Mouse (Mus musculus) fat pad, adult 2 months (tissue): ENCODE measurements around the gene Heatr9.
"Not testable (repeated sequence)": the region's sequence is repeated elsewhere in the genome, so short reads cannot be mapped to it uniquely, and the experiment has no call there.

Experiments
- DNase-seq: peaks from one replicate; pipeline ENCODE4 v3.0.0-alpha.2; 2011; ENCODE audit warnings: low read depth, low spot score; ENCODE audit errors: extremely low read depth

The Heatr9 gene

DNA sequence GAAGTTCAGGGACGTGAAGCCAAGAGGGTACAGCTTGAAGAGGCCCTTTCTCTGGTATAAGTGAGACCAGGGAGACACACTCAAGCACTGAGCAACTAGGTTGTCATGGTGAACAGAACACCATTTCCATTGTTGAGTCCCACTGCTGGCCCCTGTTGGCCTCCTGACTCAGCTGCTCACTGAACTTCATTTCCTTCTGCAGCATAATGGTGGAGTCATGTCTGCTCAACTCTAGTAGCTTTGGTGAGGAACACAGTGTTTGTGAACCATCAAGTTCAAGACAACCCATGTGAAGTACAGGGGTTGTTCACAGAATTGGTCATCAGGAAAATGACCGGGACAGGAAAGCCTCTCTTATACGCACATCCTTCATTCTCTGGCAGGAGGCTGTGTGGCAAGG is at the start of gene Heatr9:
TSS of gene Heatr9 (minus strand) at position 101 of the 400 bp plus-strand sequence.
- DNase-seq, result no peak

DNA sequence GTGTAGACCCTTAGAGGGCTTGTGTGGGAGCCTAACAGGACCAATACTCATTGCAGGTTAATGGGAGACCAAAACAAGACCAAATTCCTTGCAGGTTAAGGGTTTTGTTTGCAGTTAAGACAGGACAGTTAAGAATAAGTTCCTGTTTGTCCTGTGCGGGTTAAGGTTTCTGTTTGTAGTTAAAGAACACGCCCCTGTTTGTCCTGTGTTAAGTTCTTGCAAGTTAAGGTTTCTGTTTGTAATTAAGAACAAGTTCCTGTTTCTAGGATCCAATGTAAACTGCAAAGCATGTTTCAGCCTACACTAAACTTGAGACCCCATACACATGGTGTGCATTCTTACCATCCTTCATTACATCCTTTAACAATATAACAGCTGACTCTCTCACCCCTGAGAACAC is 48.2 kb upstream of the Heatr9 start:
- DNase-seq, result no peak

DNA sequence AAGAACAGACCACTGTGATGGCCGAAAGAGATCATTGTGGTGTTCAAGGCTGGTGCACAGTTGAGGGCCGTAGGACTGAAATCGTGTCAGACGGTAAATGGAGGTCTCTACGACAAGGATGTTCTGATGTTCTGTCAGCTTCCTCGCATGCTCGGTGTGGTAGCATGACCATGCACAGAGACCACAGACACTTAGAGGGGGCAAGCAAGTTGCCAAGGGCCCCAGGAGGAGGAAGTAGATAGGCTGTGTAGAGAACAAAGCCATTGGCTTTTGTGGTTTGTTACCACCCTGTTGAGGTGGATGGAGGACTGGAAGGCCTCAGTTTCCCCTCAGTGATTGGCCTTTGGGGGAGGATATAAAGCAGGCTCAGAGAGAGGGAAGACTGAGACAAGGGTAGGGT is 47.3 kb upstream of the Heatr9 start:
- DNase-seq, result no peak

DNA sequence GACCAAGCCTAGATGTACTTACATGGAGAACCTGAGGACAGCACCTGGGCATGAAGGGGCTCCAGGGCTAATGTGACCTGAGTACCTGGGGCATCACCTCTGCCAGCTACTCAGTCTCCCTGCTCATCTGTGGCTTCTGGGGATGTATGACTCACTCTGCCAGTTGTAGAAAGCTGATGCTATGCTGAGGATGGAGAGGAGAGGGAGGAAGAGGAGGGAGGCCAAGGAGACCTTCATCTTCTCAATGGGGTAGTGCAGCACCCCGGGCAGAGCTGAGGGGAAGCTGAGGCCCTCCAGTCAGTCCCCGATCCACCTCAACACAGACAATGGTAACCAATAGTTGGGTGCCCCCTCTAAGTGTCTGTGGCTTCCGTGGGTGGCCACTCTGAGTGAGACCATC is 46.8 kb upstream of the Heatr9 start:
- DNase-seq, result no peak

GRCm38 (mm10) chr11:83568061-83568460 is 46.1 kb upstream of the Heatr9 start:
- no peak for DNase-seq

GRCm38 (mm10) chr11:83567311-83567710 is 45.3 kb upstream of the Heatr9 start:
- no peak for DNase-seq

DNA sequence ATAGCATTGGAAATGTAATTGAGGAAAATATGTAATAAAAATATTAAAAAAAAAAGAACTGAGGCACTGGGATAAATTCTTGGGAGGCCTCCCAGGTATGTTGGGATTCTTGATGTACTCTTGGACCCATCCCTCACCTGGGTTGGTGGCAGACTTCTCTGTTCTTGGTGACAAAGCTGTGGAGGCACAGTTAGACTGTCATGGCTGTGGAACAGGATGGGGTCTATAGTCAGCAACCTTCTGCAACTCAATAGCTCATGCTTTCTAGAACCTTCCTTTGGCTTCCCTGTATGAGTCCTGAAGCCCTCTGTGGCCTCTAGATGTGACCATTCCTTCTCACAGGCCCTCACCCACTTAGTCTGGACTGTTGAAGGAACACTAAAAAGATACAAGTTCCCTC is 44.6 kb upstream of the Heatr9 start:
- DNase-seq, result no peak

- DNase-seq, result no peak
These were observed 41.8 kb upstream of the Heatr9 start for GRCm38 (mm10) chr11:83563754-83564153.

DNA sequence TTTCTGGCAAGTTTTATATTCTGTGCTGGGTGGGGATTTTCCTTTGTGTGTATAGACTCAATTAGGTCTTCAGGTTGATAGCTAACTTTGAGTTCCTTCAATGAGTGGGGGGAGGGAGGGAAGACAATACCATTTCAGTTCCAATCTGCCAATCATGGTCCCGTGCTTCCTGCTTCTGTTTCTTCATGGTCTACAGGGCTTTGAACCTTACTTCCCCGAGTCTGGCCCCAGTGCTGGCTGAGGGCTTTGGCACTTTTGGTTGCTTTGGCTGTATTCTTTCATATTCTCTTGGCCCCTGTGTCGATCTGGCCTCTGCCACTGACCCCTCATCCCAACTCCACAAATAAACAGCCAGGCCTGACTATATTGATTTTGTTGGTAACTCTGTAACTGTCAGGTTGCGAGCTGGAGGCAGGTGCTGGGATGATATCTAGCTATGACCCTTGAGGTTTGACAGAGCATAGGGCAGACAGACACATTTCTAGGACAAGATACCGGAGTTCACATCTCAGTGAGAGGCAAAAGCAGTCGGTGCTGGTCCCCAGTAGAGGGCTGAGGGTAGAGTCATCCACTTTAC is 40.4 kb upstream of the Heatr9 start:
- no peak for DNase-seq

- no peak for DNase-seq
These were observed 38.4 kb upstream of the Heatr9 start for GRCm38 (mm10) chr11:83560405-83560804.

DNA sequence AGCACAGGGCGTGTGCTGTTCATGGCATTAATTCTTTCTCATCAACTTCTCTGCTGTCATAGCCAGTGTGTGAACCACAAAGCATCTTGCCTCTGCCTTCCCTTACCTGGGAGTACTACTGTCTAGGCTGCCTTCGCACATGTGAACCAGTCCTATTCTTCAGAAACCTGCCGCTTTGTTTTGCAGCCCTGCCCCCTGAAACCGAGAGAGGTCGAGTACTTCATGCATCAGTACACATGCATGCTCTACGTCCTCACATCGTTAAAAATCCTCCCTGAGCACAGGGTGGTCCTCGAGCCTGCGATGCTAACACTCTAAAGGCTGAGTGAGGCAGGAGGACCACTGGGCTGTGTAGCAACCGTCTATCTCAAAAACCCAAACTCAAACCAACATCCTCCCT is 35.1 kb upstream of the Heatr9 start:
- DNase-seq, result no peak

- no peak for DNase-seq
These were observed 34.3 kb upstream of the Heatr9 start for GRCm38 (mm10) chr11:83556085-83556781.

DNA sequence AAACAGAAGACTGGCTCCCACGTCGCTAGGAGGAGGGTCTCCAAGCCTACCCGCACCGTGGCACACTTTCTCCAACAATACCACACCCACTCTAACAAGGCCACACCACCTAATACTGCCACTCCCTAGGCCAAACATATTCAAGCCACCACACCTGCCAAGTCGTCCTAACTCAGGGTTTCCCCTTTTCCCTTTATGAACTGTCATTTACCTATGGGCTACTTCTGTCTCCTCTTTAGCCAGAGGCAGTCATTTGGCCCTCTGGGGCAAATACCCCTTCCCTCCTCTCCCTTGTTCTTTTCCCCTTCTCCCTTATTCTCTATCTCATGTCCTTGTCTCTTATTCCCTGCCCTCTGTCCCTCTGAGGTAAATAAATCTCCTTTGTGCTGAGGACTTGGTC is 29.7 kb upstream of the Heatr9 start:
- no peak for DNase-seq

- not testable (repeated sequence) for DNase-seq
These were observed 29.1 kb upstream of the Heatr9 start for GRCm38 (mm10) chr11:83551037-83551436.

GRCm38 (mm10) chr11:83550186-83550632 is 28.2 kb upstream of the Heatr9 start:
- no peak for DNase-seq

DNA sequence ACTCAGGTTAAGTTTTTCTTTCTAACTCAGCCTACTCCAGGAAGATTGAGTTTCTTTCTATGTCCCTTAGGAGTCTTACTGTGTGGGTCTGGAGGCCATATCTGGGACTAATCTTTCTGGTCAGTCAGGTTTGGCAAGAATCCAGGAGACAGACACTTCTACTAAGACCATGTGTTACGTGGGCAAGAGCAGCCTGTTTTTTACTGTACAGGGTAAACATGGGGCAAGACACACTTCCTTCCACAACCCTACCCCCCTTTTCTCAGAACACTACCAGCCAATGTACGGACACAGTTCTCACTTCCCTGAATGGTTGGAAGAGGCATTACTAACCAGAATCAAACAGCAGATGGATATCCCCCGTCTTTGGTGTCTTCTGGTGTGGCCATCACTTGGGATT is 22.2 kb upstream of the Heatr9 start:
- no peak for DNase-seq

- DNase-seq, result no peak
These were observed 19.4 kb upstream of the Heatr9 start for GRCm38 (mm10) chr11:83541415-83541814.

- no peak for DNase-seq
These were observed 19.0 kb upstream of the Heatr9 start for GRCm38 (mm10) chr11:83540931-83541330.

GRCm38 (mm10) chr11:83538705-83539314 is 16.8 kb upstream of the Heatr9 start:
- DNase-seq, result no peak

- no peak for DNase-seq
These were observed 14.9 kb upstream of the Heatr9 start for GRCm38 (mm10) chr11:83536831-83537230.

- DNase-seq, result no peak
These were observed 12.8 kb upstream of the Heatr9 start for GRCm38 (mm10) chr11:83534609-83535423.

DNA sequence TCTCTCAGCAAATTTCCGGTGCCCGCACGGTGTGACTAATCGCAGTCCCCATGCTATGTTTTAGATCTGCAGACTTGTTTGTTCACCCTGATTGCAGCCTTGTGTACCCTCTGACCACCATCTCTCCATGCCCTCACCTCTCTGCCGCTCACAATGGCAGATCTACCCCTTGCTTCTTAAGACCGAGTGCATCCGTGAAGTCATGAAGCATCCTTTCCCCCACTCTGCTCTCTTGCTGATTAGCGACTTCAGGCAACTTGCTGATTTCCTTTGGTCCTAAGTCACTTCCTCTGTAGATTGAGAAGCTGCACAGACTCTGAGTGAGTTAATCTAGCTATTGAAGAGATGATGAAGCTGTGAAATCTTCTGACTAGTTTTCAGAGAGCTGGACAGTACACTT is 12.2 kb upstream of the Heatr9 start:
- no peak for DNase-seq
